Mouse (Mus musculus): ENCODE data around the gene Gm45711. TPM values are rescaled to one million over a fixed set of nuclear protein-coding genes. Genes with fewer than 3 reads are reported as not detected.

The Gm45711 gene
- total and polyA plus RNA-seq, 3 experiments, result not detected

- TF ChIP-seq CHD1 (IDR thresholded peaks at IDR 0.05; ENCODE audit: low read depth, low read length), result no peak
- Histone ChIP-seq H3K79me2 (ENCODE audit: control insufficient read depth, insufficient read depth, low read length, poor library complexity) (no peaks in the 10 kb centered on the region), H3K27ac (ENCODE audit: control insufficient read depth, low read depth, low read length) (peak overlapping the region; percentile 59)
Measured at GRCm38 (mm10) chr8:104334196-104334595, 24.3 kb upstream of the Gm45711 start.

GRCm38 (mm10) chr8:104333786-104334185 is 23.9 kb upstream of the Gm45711 start:
- Histone ChIP-seq H3K4me1 (ENCODE audit: control insufficient read depth in 1 of 2, insufficient read depth in 2 of 2, low read length in 2 of 2) (peaks cover 7 to 20% of the 10 kb centered on the region in 2 experiments), H3K79me2 (ENCODE audit: control insufficient read depth, insufficient read depth, low read length, poor library complexity) (no peaks in the 10 kb centered on the region), H3K27me3 (ENCODE audit: control insufficient read depth in 1 of 2, insufficient read depth in 2 of 2, low read length in 2 of 2) (no peaks in the 10 kb centered on the region), H3K9me3 (replicated peaks; ENCODE audit: insufficient read depth, low read length) (no peaks in the 10 kb centered on the region), H3K27ac (ENCODE audit: control insufficient read depth, low read depth, low read length) (peak overlapping the region; percentile 59), H3K9ac (ENCODE audit: control insufficient read depth, low read depth, low read length, poor library complexity, severe bottlenecking) (0 out of 2 replicates have a peak overlapping the region, but pooled peaks have one; percentile 1), H3K4me3 (ENCODE audit: control insufficient read depth in 1 of 2, insufficient read depth in 1 of 2, low read depth in 2 of 2, low read length in 2 of 2) (peak overlapping the region; percentile 1 to 22; a peak in 2 of 4 replicates), H3K36me3 (ENCODE audit: control insufficient read depth in 1 of 2, insufficient read depth in 2 of 2, low read length in 2 of 2) (peaks cover 0 to 17% of the 10 kb centered on the region in 2 experiments; a peak in 2 of 4 replicates)
- peak; percentile 86 for DNase-seq (ENCODE audit: low read depth, low spot score)
- TF ChIP-seq NELFE (IDR thresholded peaks at IDR 0.05; ENCODE audit: low read depth, low read length) (peak; percentile 47), ELF1 (IDR thresholded peaks at IDR 0.05; ENCODE audit: low read depth, low read length) (peak; percentile 46; the same call in 1 of the 2 replicates), POLR2A (IDR thresholded peaks at IDR 0.05; ENCODE audit: control insufficient read depth in 1 of 2, insufficient read depth in 1 of 2, low read depth in 1 of 2, low read length in 2 of 2, poor library complexity in 1 of 2) (peak; percentile 9 to 50; a peak in 2 of 4 replicates), HCFC1 (IDR thresholded peaks at IDR 0.05; ENCODE audit: low read depth, low read length) (peak; percentile 46), ZC3H11A (IDR thresholded peaks at IDR 0.05; ENCODE audit: low read depth, low read length) (no peak), EP300 (IDR thresholded peaks at IDR 0.05; ENCODE audit: low read depth in 1 of 2, low read length in 2 of 2) (peak in 1 of 2 experiments; percentile 39; a peak in 3 of 4 replicates), RAD21 (IDR thresholded peaks at IDR 0.05; ENCODE audit: low read depth, low read length) (no peak), ZKSCAN1 (IDR thresholded peaks at IDR 0.05; ENCODE audit: low read depth, low read length) (no peak), MYC (IDR thresholded peaks at IDR 0.05; ENCODE audit: low read depth, low read length) (peak; percentile 80), TBP (IDR thresholded peaks at IDR 0.05; ENCODE audit: low read depth, low read length) (peak; percentile 66; the same call in 1 of the 2 replicates), CTCF (IDR thresholded peaks at IDR 0.05 in 2 of 3, conservative IDR thresholded peaks at IDR 0.05 in 1 of 3; ENCODE audit: control insufficient read depth in 1 of 3, insufficient read depth in 1 of 3, low read depth in 2 of 3, low read length in 3 of 3, poor library complexity in 1 of 3, severe bottlenecking in 1 of 3) (no peak), ETS1 (IDR thresholded peaks at IDR 0.05; ENCODE audit: low read depth, low read length) (peak; percentile 71; the same call in 1 of the 2 replicates), POLR2AphosphoS2 (IDR thresholded peaks at IDR 0.05; ENCODE audit: low read length) (no peak), MXI1 (IDR thresholded peaks at IDR 0.05; ENCODE audit: low read depth, low read length) (peak; percentile 72; the same call in 1 of the 2 replicates), GATA1 (IDR thresholded peaks at IDR 0.05; ENCODE audit: low read depth, low read length) (peak; percentile 29; the same call in 1 of the 2 replicates), TAL1 (IDR thresholded peaks at IDR 0.05; ENCODE audit: low read length) (no peak), TCF12 (IDR thresholded peaks at IDR 0.05; ENCODE audit: low read depth, low read length) (peak; percentile 46), MAX (IDR thresholded peaks at IDR 0.05; ENCODE audit: low read length) (peak; percentile 78; the same call in 1 of the 2 replicates), RCOR1 (IDR thresholded peaks at IDR 0.05; ENCODE audit: low read depth, low read length) (peak; percentile 7; the same call in 1 of the 2 replicates), MAZ (IDR thresholded peaks at IDR 0.05; ENCODE audit: low read depth, low read length) (no peak)

More at GRCm38 (mm10) chr8:104334196-104334595, 24.3 kb upstream of the Gm45711 start:
- no peaks in the 10 kb centered on the region for H3K27me3 ChIP-seq (ENCODE audit: control insufficient read depth in 1 of 2, insufficient read depth in 2 of 2, low read length in 2 of 2)
- no peak for DNase-seq (ENCODE audit: low read depth, low spot score)
- H3K9me3 ChIP-seq (replicated peaks; ENCODE audit: insufficient read depth, low read length), result no peaks in the 10 kb centered on the region
- H3K9ac ChIP-seq (ENCODE audit: control insufficient read depth, low read depth, low read length, poor library complexity, severe bottlenecking), result peak overlapping the region; percentile 36
- peaks cover 0 to 18% of the 10 kb centered on the region in 2 experiments; a peak in 2 of 4 replicates for H3K36me3 ChIP-seq (ENCODE audit: control insufficient read depth in 1 of 2, insufficient read depth in 2 of 2, low read length in 2 of 2)
- no peak overlapping the region for H3K4me3 ChIP-seq (ENCODE audit: control insufficient read depth in 1 of 2, insufficient read depth in 1 of 2, low read depth in 2 of 2, low read length in 2 of 2)
- H3K4me1 ChIP-seq (ENCODE audit: control insufficient read depth in 1 of 2, insufficient read depth in 2 of 2, low read length in 2 of 2), result peaks cover 7 to 20% of the 10 kb centered on the region in 2 experiments

Measured in MEL (cell line).